Mouse (Mus musculus) forebrain, embryonic 11.5 days (tissue): ENCODE measurements around the gene Slc28a1. TPM values are rescaled to one million over a fixed set of nuclear protein-coding genes. Genes with fewer than 3 reads are reported as not detected.

Experiments used
- ATAC-seq: fragments of 200-750 bp; cut with Nextera tagmentation; replicated peaks from 2 replicates; pipeline ENCODE4 v1.8.0; 2017; ENCODE audit warnings: moderate TSS enrichment; ENCODE audit not compliant: low FRiP score
- DNase-seq: peaks from one replicate; pipeline ENCODE4 v3.0.0-alpha.2; 2017; ENCODE audit warnings: low spot score
- H3K27ac ChIP-seq: fragments of 300-500 bp; sonication (generic); 2 replicates; pipeline ENCODE4 v1.5.1; 2014; ENCODE audit warnings: low read depth, low read length
- H3K27me3 ChIP-seq: fragments of 300-500 bp; sonication (generic); 2 replicates; pipeline ENCODE4 v1.6.1; 2014; ENCODE audit warnings: mild to moderate bottlenecking, low read length, mixed read lengths; ENCODE audit not compliant: control insufficient read depth, insufficient read depth
- H3K36me3 ChIP-seq: fragments of 300-500 bp; sonication (generic); 2 replicates; pipeline ENCODE4 v1.6.1; 2014; ENCODE audit warnings: mild to moderate bottlenecking, low read length, moderate library complexity, mixed read lengths; ENCODE audit not compliant: control insufficient read depth, insufficient read depth
- H3K4me1 ChIP-seq: fragments of 300-500 bp; sonication (generic); replicated peaks from 2 replicates; pipeline ENCODE4 v1.6.1; 2014; ENCODE audit warnings: low read length, mixed read lengths; ENCODE audit not compliant: control insufficient read depth, insufficient read depth
- H3K4me2 ChIP-seq: fragments of 300-500 bp; sonication (generic); 2 replicates; pipeline ENCODE4 v1.6.1; 2014; ENCODE audit warnings: low read depth, mild to moderate bottlenecking, low read length, moderate library complexity, mixed read lengths; ENCODE audit not compliant: severe bottlenecking
- H3K4me3 ChIP-seq: fragments of 300-500 bp; sonication (generic); 2 replicates; pipeline ENCODE4 v1.5.1; 2014; ENCODE audit warnings: low read depth, low read length
- H3K9ac ChIP-seq: fragments of 300-500 bp; sonication (generic); 2 replicates; pipeline ENCODE4 v1.6.1; 2014; ENCODE audit warnings: low read length
- H3K9me3 ChIP-seq: fragments of 300-500 bp; sonication (generic); 2 replicates; pipeline ENCODE4 v1.6.1; 2016; ENCODE audit warnings: low read length, mixed read lengths; ENCODE audit not compliant: control insufficient read depth
- WGBS: fragments of 180-500 bp; shearing (Covaris S2); extraction: QIAGEN DNeasy Blood & Tissue Kit; methylation state at CpG from one replicate; pipeline ENCODE4 v1.1.7; 2014; 5-methylcytosine and 5-hydroxymethylcytosine counted together
- polyA plus RNA-seq: library from polyadenylated mRNA; unstranded; fragments of >200 nt; fragmentation: Nextera tagmentation; extraction: Ambion mirVana; gene quantifications from 2 replicates; pipeline ENCODE4 v1.2.1, GENCODE M21; 2014

The Slc28a1 gene
- polyA plus RNA-seq, 1 experiment from 2014 or later, result not detected

DNA sequence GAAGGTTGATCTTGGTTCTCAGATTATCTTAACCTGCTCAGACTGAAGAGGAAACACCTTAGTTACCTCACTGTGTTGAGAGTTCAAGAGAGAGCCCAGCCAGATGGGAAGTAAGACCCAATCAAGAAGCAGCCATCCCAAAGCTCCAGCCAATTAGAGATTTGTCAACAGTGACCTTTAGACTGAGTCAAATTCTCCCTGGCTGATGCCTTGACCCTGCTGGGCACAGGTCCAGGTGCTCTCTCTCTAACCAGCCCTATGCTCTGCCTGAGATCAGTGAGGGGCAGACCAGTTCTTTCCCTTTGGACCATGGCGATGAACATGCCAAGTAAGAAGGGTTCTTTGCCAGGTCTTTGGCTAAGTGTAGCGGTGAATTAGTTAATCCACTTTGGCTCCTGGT is 2.9 kb upstream of the Slc28a1 start:
- 94% methylated on average over 2 of the region's 2 CpGs for WGBS
- Histone ChIP-seq H3K27ac (no peak overlapping the region), H3K4me3 (no peak overlapping the region), H3K36me3 (no peaks in the 10 kb centered on the region), H3K9ac (no peak overlapping the region), H3K9me3 (no peaks in the 10 kb centered on the region), H3K27me3 (no peaks in the 10 kb centered on the region), H3K4me2 (no peak overlapping the region), H3K4me1 (no peaks in the 10 kb centered on the region)
- ATAC-seq (no peak), DNase-seq (no peak)

DNA sequence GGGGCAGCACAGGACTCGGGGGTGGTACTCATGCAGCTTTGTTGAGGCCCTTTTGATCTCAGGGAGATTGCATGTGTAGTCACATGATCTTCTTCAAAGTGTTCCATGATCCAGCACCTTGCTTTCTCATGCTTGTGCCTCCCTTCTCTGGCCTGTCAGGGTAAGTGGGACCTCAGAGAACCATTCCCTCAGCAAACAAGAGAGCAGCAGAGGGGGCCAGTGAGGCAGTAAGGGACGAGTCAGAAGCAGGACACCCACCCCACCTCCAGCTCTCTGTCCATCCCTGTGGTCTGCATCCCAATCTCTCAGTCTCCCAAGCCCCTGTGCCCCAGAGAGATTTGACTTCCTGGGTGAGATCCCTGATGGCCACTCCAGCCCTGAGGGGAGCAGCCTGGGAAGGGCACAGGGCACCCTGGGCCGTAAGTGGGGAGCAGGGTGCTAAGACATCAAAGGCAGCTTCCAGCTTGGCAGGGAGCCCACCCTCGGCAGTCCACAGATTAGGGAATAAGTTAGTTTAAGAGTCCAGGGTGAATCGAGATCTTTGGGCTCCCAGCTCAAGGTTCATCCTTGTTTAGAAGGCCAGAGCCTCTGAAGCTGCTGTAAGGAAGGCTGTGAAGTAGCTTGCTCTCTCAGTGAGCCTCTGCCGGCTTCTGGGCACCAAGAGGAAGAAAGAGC is 1.8 kb upstream of the Slc28a1 start:
- 54% methylated on average over 6 of the region's 6 CpGs for WGBS

DNA sequence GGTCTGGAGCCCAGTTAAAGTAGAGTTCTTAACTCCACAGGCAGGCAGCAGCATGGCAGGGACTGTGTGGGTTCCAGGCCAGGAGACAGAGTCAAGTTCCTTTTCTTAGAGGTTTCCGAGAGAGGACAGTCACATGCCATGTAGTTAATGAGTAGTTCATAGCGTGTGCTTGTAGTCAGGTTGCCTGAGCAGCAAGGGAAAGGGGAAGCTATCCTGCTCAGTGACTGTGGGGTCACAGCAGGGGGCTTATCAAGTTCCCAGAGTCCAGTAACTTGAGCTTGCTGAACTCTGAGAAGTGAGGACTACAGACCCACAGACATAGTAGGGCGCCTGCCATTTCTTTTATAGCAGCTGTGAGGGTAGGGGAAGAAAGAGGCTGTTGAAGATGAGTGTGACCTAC is 6.5 kb downstream of the Slc28a1 start:
- Histone ChIP-seq H3K4me3 (no peak overlapping the region), H3K36me3 (no peaks in the 10 kb centered on the region), H3K4me2 (no peak overlapping the region), H3K4me1 (0 out of 2 replicates have a peak, but pooled peaks cover 2% of the 10 kb centered on the region), H3K9me3 (no peaks in the 10 kb centered on the region), H3K9ac (no peak overlapping the region), H3K27me3 (no peaks in the 10 kb centered on the region), H3K27ac (no peak overlapping the region)
- DNase-seq (no peak), ATAC-seq (no peak)
- 52% methylated on average over 3 of the region's 3 CpGs for WGBS

More for the DNA sequence above, 1.8 kb upstream of the Slc28a1 start:
- Histone ChIP-seq H3K4me3 (no peak overlapping the region), H3K36me3 (no peaks in the 10 kb centered on the region), H3K9me3 (no peaks in the 10 kb centered on the region), H3K27me3 (no peaks in the 10 kb centered on the region), H3K4me2 (no peak overlapping the region), H3K4me1 (no peaks in the 10 kb centered on the region), H3K27ac (no peak overlapping the region), H3K9ac (no peak overlapping the region)
- ATAC-seq (no peak), DNase-seq (no peak)

DNA sequence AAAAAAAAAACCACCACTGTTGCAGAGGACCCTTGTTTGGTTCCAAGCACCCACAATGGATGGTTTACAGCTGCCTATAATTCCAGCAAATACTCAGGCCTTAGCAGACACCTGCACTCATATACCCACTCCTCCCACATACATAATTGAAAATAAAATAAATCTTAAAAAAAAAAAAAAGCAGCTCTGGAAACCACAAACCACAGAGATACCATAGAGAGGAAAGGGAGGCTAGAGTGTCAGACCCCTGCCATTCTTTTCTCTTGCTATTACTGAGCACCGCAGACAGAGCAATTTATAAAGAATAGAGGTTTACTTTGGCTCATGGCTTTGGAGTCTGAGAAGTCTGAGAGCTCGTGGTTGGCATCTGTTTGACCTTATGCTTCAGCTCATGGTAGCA is 8.2 kb downstream of the Slc28a1 start:
- Histone ChIP-seq H3K9me3 (no peaks in the 10 kb centered on the region), H3K27ac (no peak overlapping the region), H3K4me2 (no peak overlapping the region), H3K4me3 (no peak overlapping the region), H3K36me3 (no peaks in the 10 kb centered on the region), H3K4me1 (0 out of 2 replicates have a peak, but pooled peaks cover 2% of the 10 kb centered on the region), H3K27me3 (no peaks in the 10 kb centered on the region), H3K9ac (no peak overlapping the region)
- no peak for ATAC-seq
- DNase-seq, result no peak
- 74% methylated on average over 2 of the region's 2 CpGs for WGBS

DNA sequence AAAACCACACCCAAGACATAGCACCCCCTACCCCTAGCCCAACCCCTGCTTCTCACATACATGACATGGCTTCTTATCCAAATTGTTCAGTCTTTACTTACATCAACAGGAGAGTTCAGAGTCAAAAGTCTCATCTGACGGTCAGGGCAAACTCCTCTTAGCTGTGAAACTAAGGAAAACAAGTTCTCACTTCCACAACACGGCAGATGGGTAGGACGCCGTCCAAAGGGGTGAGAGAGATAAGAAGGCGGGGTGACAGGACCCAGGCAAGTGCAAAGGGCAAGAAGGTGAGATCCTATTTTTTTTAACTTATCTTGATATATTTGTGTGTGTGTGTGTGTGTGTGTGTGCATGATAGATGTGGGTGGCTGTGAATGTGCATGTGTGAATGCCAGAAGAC is 9.0 kb downstream of the Slc28a1 start:
- 91% methylated on average over 5 of the region's 5 CpGs for WGBS

DNA sequence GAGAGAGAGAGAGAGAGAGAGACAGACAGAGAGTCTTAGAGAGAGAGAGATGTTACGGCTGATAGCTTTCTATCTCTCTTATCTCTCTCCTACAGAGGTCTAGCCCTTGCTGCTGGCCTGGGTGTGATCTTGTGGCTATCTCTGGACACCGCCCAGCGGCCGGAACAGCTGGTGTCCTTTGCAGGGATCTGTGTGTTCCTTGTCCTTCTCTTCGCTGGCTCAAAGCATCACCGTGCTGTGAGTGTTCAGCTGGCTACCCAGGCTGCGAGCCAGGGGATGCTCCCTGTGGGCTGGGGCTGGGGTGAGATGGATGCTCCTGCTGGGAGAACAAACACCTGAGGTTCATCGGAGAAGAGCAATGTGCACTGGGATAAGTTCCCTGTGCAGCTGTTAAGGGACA is 10.2 kb downstream of the Slc28a1 start:
- Histone ChIP-seq H3K4me1 (0 out of 2 replicates have a peak, but pooled peaks cover 2% of the 10 kb centered on the region), H3K27ac (no peak overlapping the region), H3K9ac (no peak overlapping the region), H3K4me2 (no peak overlapping the region), H3K9me3 (no peaks in the 10 kb centered on the region), H3K4me3 (no peak overlapping the region), H3K36me3 (no peaks in the 10 kb centered on the region), H3K27me3 (no peaks in the 10 kb centered on the region)
- DNase-seq (no peak), ATAC-seq (no peak)
- WGBS, result 80% methylated on average over 8 of the region's 8 CpGs

More for the DNA sequence above, 9.0 kb downstream of the Slc28a1 start:
- ATAC-seq (no peak), DNase-seq (no peak)
- Histone ChIP-seq H3K27ac (no peak overlapping the region), H3K27me3 (no peaks in the 10 kb centered on the region), H3K36me3 (no peaks in the 10 kb centered on the region), H3K9me3 (no peaks in the 10 kb centered on the region), H3K4me1 (0 out of 2 replicates have a peak, but pooled peaks cover 2% of the 10 kb centered on the region), H3K4me3 (no peak overlapping the region), H3K9ac (no peak overlapping the region), H3K4me2 (no peak overlapping the region)

DNA sequence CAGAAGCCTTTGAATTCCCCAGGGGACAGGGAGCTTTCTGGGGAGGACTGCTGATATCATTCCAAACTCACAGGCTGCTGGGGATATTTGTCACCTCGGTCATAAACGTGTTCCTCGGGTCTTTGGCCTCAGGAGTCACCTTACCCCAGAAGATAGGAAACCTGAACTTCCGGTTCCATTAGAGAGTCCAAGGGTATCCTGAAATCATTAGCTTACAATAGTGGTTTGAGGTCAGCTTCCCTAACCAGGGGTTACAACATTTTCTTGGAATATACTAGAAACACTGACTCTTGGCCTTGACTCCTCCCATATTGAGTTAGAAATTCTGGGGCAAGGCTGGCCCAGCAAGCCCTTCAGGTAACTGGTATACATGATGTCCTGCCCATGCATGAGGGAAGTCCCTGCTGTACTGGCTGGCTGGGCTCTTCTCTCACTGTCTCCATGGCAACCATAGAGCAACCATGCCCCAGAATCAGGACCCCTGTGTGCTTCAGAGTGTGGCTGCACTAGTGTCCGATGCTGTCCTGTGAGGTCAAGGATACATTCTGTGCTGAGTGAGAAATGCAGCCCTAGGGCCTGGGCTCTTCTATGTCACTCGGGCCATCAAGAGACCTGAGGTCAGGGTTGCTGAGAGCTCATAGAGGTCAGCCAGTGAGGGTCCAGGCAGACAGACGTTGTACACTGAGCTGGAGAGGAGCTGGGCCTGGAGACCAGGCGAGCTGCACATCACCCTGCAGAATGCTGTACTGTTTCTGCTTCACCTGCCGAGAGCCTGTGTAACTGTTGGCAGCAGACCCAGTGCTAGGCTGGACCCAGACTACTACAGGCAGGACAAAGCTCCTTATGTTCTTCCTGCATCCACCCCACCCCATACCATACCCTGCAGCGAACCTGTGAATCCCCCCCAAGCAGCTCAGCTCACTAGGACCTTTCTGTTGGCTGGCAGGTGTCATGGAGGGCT is 10.9 kb downstream of the Slc28a1 start:
- DNase-seq, result no peak
- 0 out of 2 replicates have a peak, but pooled peaks cover 2% of the 10 kb centered on the region for H3K4me1 ChIP-seq
- ATAC-seq, result no peak
- H3K4me3 ChIP-seq, result no peak overlapping the region
- 74% methylated on average over 10 of the region's 10 CpGs for WGBS
- H3K27ac ChIP-seq, result no peak overlapping the region
- no peaks in the 10 kb centered on the region for H3K27me3 ChIP-seq
- no peak overlapping the region for H3K9ac ChIP-seq
- H3K9me3 ChIP-seq, result no peaks in the 10 kb centered on the region
- no peaks in the 10 kb centered on the region for H3K36me3 ChIP-seq
- H3K4me2 ChIP-seq, result no peak overlapping the region

DNA sequence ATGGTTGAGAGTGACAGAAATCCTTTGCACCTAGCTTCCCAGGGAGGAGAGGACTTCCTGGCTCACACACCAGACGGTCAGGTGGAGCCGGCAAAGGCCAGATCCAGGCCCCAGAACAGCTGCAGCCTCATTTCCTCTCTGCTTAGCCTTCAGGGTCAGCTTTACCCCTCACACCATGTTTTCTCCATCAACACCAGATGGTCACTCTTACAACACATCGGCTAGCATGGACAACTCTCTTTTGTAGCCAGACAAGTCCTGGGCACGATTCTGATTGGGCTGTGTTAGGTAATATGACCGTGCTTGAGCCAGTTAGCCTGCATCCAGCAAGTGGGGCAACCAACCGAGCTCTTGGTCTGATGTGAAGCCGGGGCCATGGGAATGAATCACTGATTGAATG is 17.3 kb downstream of the Slc28a1 start:
- H3K9me3 ChIP-seq, result no peaks in the 10 kb centered on the region
- H3K4me1 ChIP-seq, result no peaks in the 10 kb centered on the region
- WGBS, result 67% methylated on average over 7 of the region's 7 CpGs
- DNase-seq (no peak), ATAC-seq (no peak)
- H3K36me3 ChIP-seq, result no peaks in the 10 kb centered on the region
- no peak overlapping the region for H3K9ac ChIP-seq
- H3K27ac ChIP-seq, result no peak overlapping the region
- no peaks in the 10 kb centered on the region for H3K27me3 ChIP-seq
- no peak overlapping the region for H3K4me3 ChIP-seq
- H3K4me2 ChIP-seq, result no peak overlapping the region
